Mouse (Mus musculus) MEL (cell line): ENCODE measurements around the gene Usp50.

Experiments
- CTCF ChIP-seq, 3 experiments: IDR thresholded peaks in 2 of 3; conservative IDR thresholded peaks in 1 of 3; 2 replicates each; pipeline ENCODE4 v1.5.1; 2011 to 2012; ENCODE audit warnings: low read length in 3 of 3, low read depth in 2 of 3, mild to moderate bottlenecking in 2 of 3, improper control_type of control experiment in 1 of 3, inconsistent platforms in 1 of 3, mixed read lengths in 1 of 3, moderate library complexity in 1 of 3; ENCODE audit not compliant: control insufficient read depth in 1 of 3, insufficient read depth in 1 of 3, poor library complexity in 1 of 3, severe bottlenecking in 1 of 3
- E2F4 ChIP-seq: IDR thresholded peaks from 2 replicates; pipeline ENCODE4 v1.6.1; 2011; ENCODE audit warnings: low read depth, low read length, improper control_type of control experiment, borderline replicate concordance
- EP300 ChIP-seq, 2 experiments: IDR thresholded peaks; 2 replicates each; pipeline ENCODE4 v1.6.1; 2011; ENCODE audit warnings: improper control_type of control experiment in 2 of 2, low read length in 2 of 2, low read depth in 1 of 2, mild to moderate bottlenecking in 1 of 2
- GABPA ChIP-seq: IDR thresholded peaks from 2 replicates; pipeline ENCODE4 v1.6.1; 2012; ENCODE audit warnings: low read depth, mild to moderate bottlenecking, inconsistent platforms, low read length, improper control_type of control experiment, moderate library complexity
- JUND ChIP-seq: IDR thresholded peaks from 2 replicates; pipeline ENCODE4 v1.6.1; 2011; ENCODE audit warnings: low read depth, mild to moderate bottlenecking, improper control_type of control experiment, low read length
- MAZ ChIP-seq: IDR thresholded peaks from 2 replicates; pipeline ENCODE4 v1.6.1; 2012; ENCODE audit warnings: low read depth, mild to moderate bottlenecking, inconsistent platforms, low read length, improper control_type of control experiment
- POLR2A ChIP-seq, 2 experiments: IDR thresholded peaks; 2 replicates each; pipeline ENCODE4 v1.6.1; 2011 to 2012; ENCODE audit warnings: low read length in 2 of 2, mild to moderate bottlenecking in 2 of 2, control low read depth in 1 of 2, improper control_type of control experiment in 1 of 2, low read depth in 1 of 2, moderate library complexity in 1 of 2; ENCODE audit not compliant: control insufficient read depth in 1 of 2, insufficient read depth in 1 of 2, poor library complexity in 1 of 2
- POLR2AphosphoS2 ChIP-seq: IDR thresholded peaks from 2 replicates; pipeline ENCODE4 v1.6.1; 2011; ENCODE audit warnings: low read length, improper control_type of control experiment
- SIN3A ChIP-seq: IDR thresholded peaks from 2 replicates; pipeline ENCODE4 v1.6.1; 2012; ENCODE audit warnings: low read length, improper control_type of control experiment, inconsistent platforms
- TCF12 ChIP-seq: IDR thresholded peaks from 2 replicates; pipeline ENCODE4 v1.6.1; 2014; ENCODE audit warnings: low read depth, mild to moderate bottlenecking, inconsistent platforms, low read length, improper control_type of control experiment, moderate library complexity

DNA sequence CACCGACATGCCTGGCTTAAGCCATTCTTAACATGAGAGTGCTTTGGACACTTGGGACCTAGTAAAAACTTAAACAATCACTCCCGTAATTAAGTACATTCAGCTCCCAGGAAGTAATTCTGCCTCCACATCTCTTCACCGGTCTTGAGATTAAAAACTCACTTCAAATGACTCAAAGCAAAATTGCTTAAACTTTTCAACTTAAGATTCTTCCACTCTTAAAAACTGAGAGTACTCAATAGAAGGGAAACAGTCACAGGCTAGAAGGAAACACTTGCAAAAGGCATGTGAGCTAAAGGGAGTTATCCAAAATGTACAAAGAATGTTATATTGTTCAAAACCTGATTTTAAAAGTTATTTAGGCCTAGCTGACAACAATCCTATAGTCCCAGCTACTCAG lies 92.0 kb downstream of the Usp50 start:
- TF ChIP-seq CTCF (IDR thresholded peaks at IDR 0.05 in 2 of 3, conservative IDR thresholded peaks at IDR 0.05 in 1 of 3; ENCODE audit: control insufficient read depth in 1 of 3, insufficient read depth in 1 of 3, low read depth in 2 of 3, low read length in 3 of 3, poor library complexity in 1 of 3, severe bottlenecking in 1 of 3) (no peak), POLR2A (IDR thresholded peaks at IDR 0.05; ENCODE audit: control insufficient read depth in 1 of 2, insufficient read depth in 1 of 2, low read depth in 1 of 2, low read length in 2 of 2, poor library complexity in 1 of 2) (no peak), POLR2AphosphoS2 (no peak), E2F4 (no peak), MAZ (no peak), GABPA (no peak), SIN3A (no peak), TCF12 (no peak), EP300 (IDR thresholded peaks at IDR 0.05; ENCODE audit: low read depth in 1 of 2, low read length in 2 of 2) (no peak), JUND (no peak)
